Mouse (Mus musculus) lung, embryonic 15.5 days (tissue): Measurements from ENCODE around the gene Lmx1b. TPM values are rescaled to one million over a fixed set of nuclear protein-coding genes. Genes with fewer than 3 reads are reported as not detected.

Experiments
- ATAC-seq: fragments of 200-750 bp; cut with Nextera tagmentation; 2 replicates; pipeline ENCODE4 v1.8.0; 2017; ENCODE audit warnings: moderate number of reproducible peaks, borderline replicate concordance; ENCODE audit not compliant: low FRiP score, low TSS enrichment; ENCODE audit errors: extremely low read depth
- H3K27ac ChIP-seq: fragments of 300-500 bp; sonication (generic); 2 replicates; pipeline ENCODE4 v1.5.1; 2015; ENCODE audit warnings: moderate library complexity, mild to moderate bottlenecking, inconsistent platforms
- H3K27me3 ChIP-seq: fragments of 300-500 bp; sonication (generic); 2 replicates; pipeline ENCODE4 v1.6.1; 2015; ENCODE audit warnings: inconsistent platforms
- H3K36me3 ChIP-seq: fragments of 300-500 bp; sonication (generic); 2 replicates; pipeline ENCODE4 v1.6.1; 2015; ENCODE audit warnings: inconsistent platforms
- H3K4me1 ChIP-seq: fragments of 300-500 bp; sonication (generic); 2 replicates; pipeline ENCODE4 v1.6.1; 2015; ENCODE audit warnings: inconsistent platforms
- H3K4me2 ChIP-seq: fragments of 300-500 bp; sonication (generic); 2 replicates; pipeline ENCODE4 v1.6.1; 2015; ENCODE audit warnings: inconsistent platforms, mild to moderate bottlenecking, moderate library complexity
- H3K4me3 ChIP-seq: fragments of 300-500 bp; sonication (generic); 2 replicates; pipeline ENCODE4 v1.5.1; 2015; ENCODE audit warnings: mild to moderate bottlenecking, inconsistent platforms
- H3K9ac ChIP-seq: fragments of 300-500 bp; sonication (generic); 2 replicates; pipeline ENCODE4 v1.6.1; 2015; ENCODE audit warnings: inconsistent platforms
- H3K9me3 ChIP-seq: fragments of 300-500 bp; sonication (generic); 2 replicates; pipeline ENCODE4 v1.6.1; 2016; ENCODE audit warnings: inconsistent platforms
- WGBS: fragments of 180-500 bp; shearing (Covaris S2); methylation state at CpG from one replicate; pipeline ENCODE4 v1.1.7; 2015; 5-methylcytosine and 5-hydroxymethylcytosine counted together
- polyA plus RNA-seq: library from polyadenylated mRNA; unstranded; fragments of >200 nt; fragmentation: Nextera tagmentation; extraction: Ambion mirVana; gene quantifications from 2 replicates; pipeline ENCODE4 v1.2.1, GENCODE M21; 2015

Lmx1b gene
- polyA plus RNA-seq, 1 experiment from 2014 or later: 0.09 TPM

- H3K9ac ChIP-seq: no peak overlapping the region
- WGBS: 26% methylated on average over 16 of the region's 16 CpGs
- no peak for ATAC-seq
Measured at GRCm38 (mm10) chr2:33544781-33545566, 95.3 kb downstream of the Lmx1b start.

GRCm38 (mm10) chr2:33544203-33544762 lies 96.0 kb downstream of the Lmx1b start:
- no peaks in the 10 kb centered on the region for H3K9me3 ChIP-seq
- H3K4me1 ChIP-seq: peaks cover 25% of the 10 kb centered on the region
- H3K27ac ChIP-seq: no peak overlapping the region
- no peaks in the 10 kb centered on the region for H3K36me3 ChIP-seq
- peaks cover 52% of the 10 kb centered on the region for H3K27me3 ChIP-seq
- peak overlapping the region; percentile 23 for H3K9ac ChIP-seq
- peak overlapping the region; percentile 89 for H3K4me2 ChIP-seq
- H3K4me3 ChIP-seq: peak overlapping the region; percentile 46
- under 1% methylated on average over 32 of the region's 43 CpGs for WGBS
- ATAC-seq: peak; percentile 62

More at GRCm38 (mm10) chr2:33544781-33545566, 95.3 kb downstream of the Lmx1b start:
- Histone ChIP-seq H3K9me3 (no peaks in the 10 kb centered on the region), H3K4me2 (peak overlapping the region; percentile 89), H3K36me3 (no peaks in the 10 kb centered on the region), H3K4me1 (peaks cover 25% of the 10 kb centered on the region), H3K27ac (no peak overlapping the region), H3K27me3 (peaks cover 45% of the 10 kb centered on the region), H3K4me3 (peak overlapping the region; percentile 46; the same call in 1 of the 2 replicates)

GRCm38 (mm10) chr2:33543429-33544202 lies 96.7 kb downstream of the Lmx1b start:
- peak overlapping the region; percentile 23 for H3K9ac ChIP-seq
- peak; percentile 20; the same call in 1 of the 2 replicates for ATAC-seq
- no peaks in the 10 kb centered on the region for H3K9me3 ChIP-seq
- H3K4me3 ChIP-seq: peak overlapping the region; percentile 46
- WGBS: 1% methylated on average over 38 of the region's 38 CpGs
- H3K27ac ChIP-seq: no peak overlapping the region
- H3K36me3 ChIP-seq: no peaks in the 10 kb centered on the region
- peak overlapping the region; percentile 89 for H3K4me2 ChIP-seq
- peaks cover 57% of the 10 kb centered on the region for H3K27me3 ChIP-seq
- H3K4me1 ChIP-seq: peaks cover 25% of the 10 kb centered on the region

DNA sequence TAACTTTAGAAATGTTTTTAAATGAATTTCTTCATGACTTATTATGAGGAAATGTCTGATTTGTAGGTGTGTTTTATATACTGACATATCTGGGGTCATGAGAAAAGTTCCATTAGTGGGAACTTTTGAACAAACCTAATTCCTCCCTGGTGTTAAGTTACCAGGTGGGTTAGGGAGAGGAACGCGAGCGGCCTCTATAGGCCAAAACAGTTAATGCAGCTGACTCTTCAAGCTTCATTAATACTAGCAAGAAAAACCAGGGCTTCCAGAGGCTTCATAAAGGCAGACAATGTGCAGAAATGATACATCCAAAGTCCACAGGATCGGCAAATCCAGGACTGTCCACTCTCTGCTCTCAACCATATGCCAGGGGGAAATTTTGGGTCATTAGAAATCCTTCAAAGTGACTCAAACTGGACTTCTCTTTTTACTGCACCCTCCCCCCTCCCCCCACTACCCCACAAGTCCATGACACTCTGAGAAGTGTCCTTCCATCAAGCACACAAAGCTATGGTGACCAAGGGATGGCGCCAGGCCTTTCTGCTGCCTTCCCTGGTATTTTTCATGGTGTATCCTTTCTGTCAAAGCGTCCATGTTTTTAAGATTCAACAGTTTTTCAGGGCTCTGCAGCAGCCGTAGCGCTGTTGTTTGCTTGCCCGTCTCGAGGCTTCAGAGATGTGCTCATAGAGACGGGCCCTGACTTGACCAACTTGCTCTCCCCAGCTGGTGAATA lies 97.4 kb downstream of the Lmx1b start:
- H3K4me1 ChIP-seq: peaks cover 25% of the 10 kb centered on the region
- H3K4me3 ChIP-seq: no peak overlapping the region
- H3K9me3 ChIP-seq: no peaks in the 10 kb centered on the region
- peaks cover 57% of the 10 kb centered on the region for H3K27me3 ChIP-seq
- ATAC-seq: no peak
- H3K36me3 ChIP-seq: no peaks in the 10 kb centered on the region
- H3K4me2 ChIP-seq: no peak overlapping the region
- 4% methylated on average over 11 of the region's 11 CpGs for WGBS
- H3K27ac ChIP-seq: no peak overlapping the region
- no peak overlapping the region for H3K9ac ChIP-seq

- ATAC-seq: no peak
- no peaks in the 10 kb centered on the region for H3K9me3 ChIP-seq
- H3K27ac ChIP-seq: no peak overlapping the region
- no peaks in the 10 kb centered on the region for H3K27me3 ChIP-seq
- no peak overlapping the region for H3K4me3 ChIP-seq
- H3K4me1 ChIP-seq: no peaks in the 10 kb centered on the region
- no peak overlapping the region for H3K9ac ChIP-seq
- no peaks in the 10 kb centered on the region for H3K36me3 ChIP-seq
- H3K4me2 ChIP-seq: no peak overlapping the region
- WGBS: 60% methylated on average over 5 of the region's 5 CpGs
Measured at GRCm38 (mm10) chr2:33525274-33526055, 114.8 kb downstream of the Lmx1b start.

GRCm38 (mm10) chr2:33515856-33516255 lies 124.5 kb downstream of the Lmx1b start:
- Histone ChIP-seq H3K9me3 (no peaks in the 10 kb centered on the region), H3K9ac (no peak overlapping the region), H3K36me3 (no peaks in the 10 kb centered on the region), H3K4me2 (no peak overlapping the region), H3K27me3 (no peaks in the 10 kb centered on the region), H3K27ac (no peak overlapping the region), H3K4me1 (no peaks in the 10 kb centered on the region), H3K4me3 (no peak overlapping the region)
- no peak for ATAC-seq
- 67% methylated on average over 19 of the region's 19 CpGs for WGBS

DNA sequence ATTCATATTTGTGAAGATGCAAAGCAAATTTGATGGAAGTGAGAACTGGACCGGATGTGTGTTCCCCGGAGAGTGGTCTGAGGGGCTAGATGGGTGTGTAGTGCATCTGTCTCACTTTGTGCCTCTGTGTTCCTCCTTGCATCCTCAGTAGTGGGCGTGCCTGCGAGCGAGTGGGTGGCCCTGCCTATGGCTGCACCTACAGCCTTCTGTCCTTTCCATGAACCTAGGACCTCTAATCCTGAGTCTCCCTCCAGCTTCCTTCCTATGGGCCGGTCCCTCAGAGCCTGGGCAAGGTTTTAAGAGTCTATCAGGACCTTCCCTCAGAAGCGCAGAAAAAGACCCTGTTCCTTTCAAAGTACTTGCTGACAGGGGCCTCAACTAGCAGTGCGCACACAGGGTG lies 124.9 kb downstream of the Lmx1b start:
- Histone ChIP-seq H3K4me2 (no peak overlapping the region), H3K9ac (no peak overlapping the region), H3K4me1 (no peaks in the 10 kb centered on the region), H3K36me3 (no peaks in the 10 kb centered on the region), H3K27me3 (no peaks in the 10 kb centered on the region), H3K4me3 (no peak overlapping the region), H3K9me3 (no peaks in the 10 kb centered on the region), H3K27ac (no peak overlapping the region)
- 71% methylated on average over 8 of the region's 8 CpGs for WGBS
- no peak for ATAC-seq

Other genes with a start within 250 kb of the Lmx1b start
- gene Zbtb34, start 209.2 kb downstream of the Lmx1b start, polyA plus RNA-seq: 6.6 and 7.5 TPM in 2 replicates
- 16.7 and 19.1 TPM in 2 replicates for gene Zbtb43, start 172.0 kb downstream of the Lmx1b start, polyA plus RNA-seq
- 21.8 and 22.8 TPM in 2 replicates for gene Mvb12b, start 247.4 kb upstream of the Lmx1b start, polyA plus RNA-seq